Mouse (Mus musculus): ENCODE results near the gene Lin52.

Gene Lin52

DNA sequence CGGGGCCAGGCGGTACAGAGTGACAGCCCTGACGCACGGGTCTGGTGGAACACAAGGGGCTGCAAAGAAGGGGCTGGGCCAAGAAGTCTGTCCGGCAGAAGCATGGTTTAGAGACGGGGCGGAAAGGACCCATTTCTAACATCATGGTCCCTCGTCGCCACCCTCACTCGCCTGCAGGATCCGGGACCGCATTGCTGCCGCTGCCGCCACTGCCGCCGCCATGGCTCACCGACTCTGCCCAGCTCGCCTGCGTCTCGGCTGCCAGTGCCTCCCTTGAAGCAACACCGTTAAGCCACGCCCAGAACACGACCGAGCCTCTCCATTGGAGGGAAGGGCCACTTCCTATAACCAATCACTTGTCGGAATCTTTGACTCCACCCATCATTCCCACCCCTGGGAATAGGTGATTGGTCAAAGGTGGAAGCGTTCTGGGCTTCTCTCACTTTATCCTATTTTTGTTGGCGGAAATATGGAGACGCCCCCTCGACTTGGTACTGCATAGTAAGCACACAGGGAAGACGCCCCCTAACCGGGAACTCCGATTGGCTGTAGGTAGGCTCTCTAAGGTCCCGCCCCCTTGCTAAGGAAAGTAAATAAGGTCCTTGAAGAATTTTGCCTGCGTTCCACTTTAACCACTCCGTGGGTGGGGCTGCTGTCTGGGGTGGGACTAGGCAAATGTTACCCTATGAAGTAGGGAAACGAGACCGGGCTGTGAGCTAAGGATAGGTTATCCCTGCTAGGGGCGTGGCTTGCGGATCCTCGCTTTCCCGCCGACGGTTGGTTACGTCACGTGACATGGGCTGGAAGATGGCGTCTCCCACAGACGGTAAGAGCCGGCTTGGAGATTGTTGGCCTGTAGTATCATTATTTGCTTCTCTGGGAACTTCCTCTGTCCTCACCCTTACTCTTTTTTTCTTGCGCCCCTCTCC is at the start of gene Lin52, which contains the start of gene Aldh6a1:
TSS of gene Lin52 (plus strand) at position 705 of the 929 bp plus-strand sequence.
TSS of gene Aldh6a1 (minus strand) at position 287 of the 929 bp plus-strand sequence.
- POLR2A ChIA-PET: interaction anchor here (0.6 to 4.0 kb wide), 108 partner anchors 8 to 1166 kb away, joined by 3 to 45 read pairs (median 4); partner anchors contain the start of genes Rnf113a2 (in 4 of the 4), Bbof1 (in 3 of the 4), Entpd5 (in 3 of the 4) and Zfp410 (in 3 of the 4)
- CTCF ChIA-PET: interaction anchor here in 3 of 4 experiments (0.5 to 2.0 kb wide), 8 partner anchors 16 to 1467 kb away, joined by 3 to 15 read pairs (median 4); partner anchors contain the start of genes Isca2 (in 1 of the 3) and Npc2 (in 1 of the 3)

DNA sequence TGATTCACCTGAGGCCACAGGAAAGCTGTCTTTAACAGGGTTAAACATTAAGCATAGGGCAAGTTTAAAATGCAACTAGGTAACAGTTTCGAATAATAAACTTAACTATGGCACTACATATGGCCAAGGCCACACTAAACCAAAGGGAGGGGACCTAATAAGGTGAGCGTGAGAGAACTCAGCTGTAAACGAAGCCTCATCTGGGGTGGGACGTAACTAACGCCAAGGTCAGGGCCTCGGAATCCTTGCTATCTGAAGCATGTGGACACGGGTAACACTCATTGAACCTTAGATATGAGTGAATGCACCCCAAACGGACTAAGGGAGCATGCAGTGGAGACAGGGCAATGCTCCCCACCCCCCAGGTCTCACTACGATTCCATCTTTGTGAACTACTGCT is 48.3 kb upstream of the Lin52 start:
- POLR2A ChIA-PET: interaction anchor here in 1 of 4 experiments (0.5 kb wide), 1 partner anchor 12 kb away, joined by 4 read pairs; no protein-coding TSS in a partner anchor
- CTCF ChIA-PET: interaction anchor here in 1 of 4 experiments (0.6 kb wide), 1 partner anchor 901 kb away, joined by 4 read pairs; no protein-coding TSS in a partner anchor

DNA sequence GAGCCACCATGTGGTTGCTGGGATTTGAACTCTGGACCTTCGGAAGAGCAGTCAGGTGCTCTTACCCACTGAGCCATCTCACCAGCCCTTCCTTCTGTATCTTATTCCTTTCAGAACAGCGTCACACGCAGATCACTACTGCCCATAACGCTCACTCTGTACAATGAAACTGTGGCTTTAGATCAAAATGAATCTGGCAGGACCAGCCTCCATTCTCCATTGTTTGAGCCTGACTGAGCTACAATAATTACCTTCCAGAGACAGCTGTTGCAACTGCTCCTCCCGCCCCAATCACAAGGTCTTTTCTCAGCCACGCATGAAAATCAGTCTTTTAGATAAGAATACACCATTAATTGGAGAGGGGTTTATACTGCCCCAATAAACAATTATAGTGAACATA is 46.7 kb upstream of the Lin52 start:
- ChIA-PET CTCF (interaction anchor here in 3 of 4 experiments (0.6 to 0.7 kb wide), 3 partner anchors 104 to 158 kb away, joined by 3 to 6 read pairs (median 5); no protein-coding TSS in a partner anchor), POLR2A (interaction anchor here in 3 of 4 experiments (0.5 to 1.7 kb wide), 5 partner anchors 8 to 110 kb away, joined by 3 to 7 read pairs (median 5); partner anchors contain the start of genes Aldh6a1 (in 1 of the 3), Lin52 (in 1 of the 3) and Zfp410 (in 1 of the 3))

DNA sequence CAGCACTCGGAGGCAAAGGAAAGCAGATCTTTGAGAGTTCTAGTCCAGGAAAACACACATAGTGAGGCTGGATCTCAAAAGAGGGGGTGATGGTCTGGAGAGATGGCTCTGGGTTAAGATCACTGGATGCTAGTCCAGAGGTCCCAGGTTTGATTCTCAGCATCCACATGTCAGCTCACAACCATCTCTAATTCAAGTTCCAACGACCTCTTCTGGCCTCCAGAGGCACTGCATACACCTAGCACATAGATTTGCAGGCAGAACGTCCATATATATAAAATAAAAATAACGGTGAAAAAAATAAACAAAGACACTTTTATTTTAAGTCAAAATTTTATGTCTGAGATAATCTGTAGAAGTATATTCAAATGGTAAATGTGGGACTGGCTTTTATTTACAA is 44.0 kb upstream of the Lin52 start:
- CTCF ChIA-PET: interaction anchor here in 2 of 4 experiments (0.6 to 1.2 kb wide), 5 partner anchors 10 to 233 kb away, joined by 3 read pairs; partner anchors contain the start of genes Aldh6a1 (in 1 of the 2), Lin52 (in 1 of the 2), Rnf113a2 (in 1 of the 2) and Vrtn (in 1 of the 2)
- POLR2A ChIA-PET: interaction anchor here in 2 of 4 experiments (1.2 to 1.7 kb wide), 2 partner anchors 9 to 90 kb away, joined by 3 to 6 read pairs; partner anchors contain the start of genes Rnf113a2 (in 1 of the 2) and Zfp410 (in 1 of the 2)

DNA sequence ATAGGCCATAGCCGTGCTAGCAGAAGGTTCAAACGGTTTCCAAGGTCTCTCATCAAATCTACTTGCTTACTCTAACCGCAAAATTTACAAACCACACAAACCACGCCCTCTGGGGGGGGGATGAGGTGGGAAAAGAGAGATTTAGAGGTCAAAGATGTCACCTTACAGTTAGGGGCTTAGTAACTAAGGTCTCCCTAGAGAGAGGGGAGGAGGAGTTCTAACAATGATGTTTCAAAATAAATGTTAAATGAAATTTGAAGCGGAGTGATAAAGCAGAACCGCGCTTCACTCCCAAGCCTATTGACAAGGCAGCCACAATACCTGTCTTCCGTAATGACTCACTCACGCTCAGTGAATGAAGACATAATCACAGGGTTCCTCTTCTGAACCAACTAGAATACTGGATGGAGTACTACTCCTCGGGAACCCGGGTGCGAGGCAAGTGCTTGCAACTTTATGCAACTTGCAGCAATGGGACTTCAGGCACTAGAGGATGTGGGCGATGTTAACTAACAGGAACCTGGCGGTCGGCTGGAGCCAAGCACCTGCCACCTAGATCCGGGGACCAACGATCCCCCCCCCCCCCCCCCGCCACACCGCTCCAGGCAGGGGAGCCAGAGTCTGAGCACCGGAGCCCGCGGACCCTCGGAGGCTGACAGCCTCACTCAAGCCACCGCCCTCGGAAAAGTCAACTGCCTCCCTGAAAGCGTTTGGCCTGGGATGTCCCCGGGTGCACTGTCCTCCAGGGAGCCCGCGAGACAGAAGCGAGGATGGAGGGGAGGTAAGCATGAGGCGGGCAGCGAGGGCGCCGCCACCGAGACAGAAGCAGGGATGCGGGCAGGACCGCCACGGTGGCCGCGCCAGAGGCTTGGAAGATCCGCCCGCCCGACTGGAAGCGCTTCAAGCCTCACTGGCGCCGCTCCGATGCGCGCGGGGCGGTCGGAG is 43.1 kb upstream of the Lin52 start:
- ChIA-PET CTCF (interaction anchor here in 1 of 4 experiments (1.0 to 1.2 kb wide), 2 partner anchors 9 to 154 kb away, joined by 3 read pairs; partner anchors contain the start of gene Rnf113a2), POLR2A (interaction anchor here in 3 of 4 experiments (0.7 to 2.2 kb wide), 18 partner anchors 9 to 363 kb away, joined by 3 to 17 read pairs (median 4); partner anchors contain the start of genes Aldh6a1 (in 3 of the 3), Lin52 (in 3 of the 3), Rnf113a2 (in 3 of the 3) and Abcd4 (in 1 of the 3))

DNA sequence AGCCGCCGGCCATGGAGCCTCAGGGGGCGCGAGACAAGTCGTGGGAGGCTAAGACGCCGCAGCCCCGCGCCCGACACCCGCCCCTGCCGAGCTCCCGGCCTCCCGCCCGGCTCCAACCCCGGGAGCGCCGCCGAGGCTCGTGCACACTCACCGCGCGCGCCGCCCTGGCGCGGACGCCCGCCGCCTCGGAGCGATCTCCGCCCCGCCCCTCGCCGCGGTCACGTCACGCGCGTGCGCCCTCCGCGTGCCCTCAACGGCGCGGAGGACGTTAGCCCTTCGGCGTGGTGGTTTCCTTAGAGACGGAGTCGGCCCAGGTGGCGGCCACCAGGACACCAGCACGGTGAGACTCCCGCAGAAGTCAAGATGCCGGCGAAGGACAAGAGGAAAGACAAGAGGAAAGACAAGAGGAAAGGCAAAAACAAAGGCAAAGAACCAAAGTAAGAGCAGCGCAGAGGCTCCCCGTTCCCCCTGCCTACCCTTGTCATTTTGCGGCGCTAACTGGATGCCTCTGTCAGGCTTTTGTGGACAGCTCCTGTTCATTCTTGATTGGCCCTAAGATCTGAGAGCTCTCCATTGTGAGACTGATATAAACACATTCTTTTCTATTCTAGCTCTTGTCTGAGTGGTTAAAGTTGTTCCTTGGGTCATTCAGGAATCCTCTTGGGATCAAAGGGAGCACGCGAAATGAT is 42.3 kb upstream of the Lin52 start, which contains the start of the genes Entpd5 and Bbof1:
TSS of gene Entpd5 (minus strand) at position 211 of the 689 bp plus-strand sequence.
TSS of gene Bbof1 (plus strand) at position 253 of the 689 bp plus-strand sequence.
- CTCF ChIA-PET: interaction anchor here in 1 of 4 experiments (1.0 kb wide), 1 partner anchor 154 kb away, joined by 3 read pairs; no protein-coding TSS in a partner anchor
- POLR2A ChIA-PET: interaction anchor here (0.6 to 2.2 kb wide), 25 partner anchors 8 to 363 kb away, joined by 3 to 17 read pairs (median 4); partner anchors contain the start of genes Rnf113a2 (in 4 of the 4), Aldh6a1 (in 3 of the 4), Lin52 (in 3 of the 4) and Abcd4 (in 1 of the 4)

DNA sequence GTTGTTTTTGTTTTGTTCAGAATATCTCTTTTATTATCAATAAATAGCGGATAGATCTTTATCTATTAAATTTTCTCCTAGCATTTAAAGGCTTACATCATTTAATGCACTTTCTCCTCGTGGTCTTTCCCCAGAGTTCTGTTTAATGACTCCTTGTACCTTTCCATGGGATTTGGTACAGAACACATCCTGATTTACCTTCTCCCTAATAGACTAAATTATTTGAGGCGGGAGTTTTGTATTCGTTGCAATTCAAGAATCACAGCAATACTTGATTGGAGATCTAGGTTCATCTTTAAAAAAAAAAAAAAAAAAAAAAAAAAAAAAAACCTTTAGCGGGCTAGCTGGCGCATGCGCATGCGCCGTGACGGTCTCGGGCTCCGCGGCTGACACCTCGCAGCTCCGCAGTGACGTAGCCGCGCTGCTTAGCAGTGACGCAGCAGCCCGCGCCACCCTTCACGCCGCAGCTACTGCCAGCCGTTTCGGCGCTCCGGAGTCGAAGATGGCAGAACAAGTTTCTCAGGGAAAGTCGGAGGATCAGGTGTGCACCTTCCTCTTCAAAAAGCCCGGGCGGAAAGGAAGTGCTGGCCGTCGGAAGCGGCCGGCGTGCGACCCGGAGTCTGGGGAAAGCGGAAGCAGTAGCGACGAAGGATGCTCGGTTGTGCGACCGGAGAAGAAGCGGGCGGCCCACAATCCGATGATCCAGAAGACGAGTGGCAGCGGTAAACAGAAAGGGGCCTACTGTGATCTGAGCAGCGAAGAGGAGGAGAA is 34.2 kb upstream of the Lin52 start, which contains the start of gene Rnf113a2:
TSS of gene Rnf113a2 (plus strand) at position 363 of the 771 bp plus-strand sequence.
- POLR2A ChIA-PET: interaction anchor here (0.6 to 4.7 kb wide), 40 partner anchors 8 to 1889 kb away, joined by 3 to 32 read pairs (median 3); partner anchors contain the start of genes Aldh6a1 (in 4 of the 4), Bbof1 (in 4 of the 4), Entpd5 (in 4 of the 4) and Lin52 (in 4 of the 4)
- CTCF ChIA-PET: interaction anchor here (0.5 to 1.0 kb wide), 6 partner anchors 10 to 402 kb away, joined by 3 to 11 read pairs (median 3); no protein-coding TSS in a partner anchor

DNA sequence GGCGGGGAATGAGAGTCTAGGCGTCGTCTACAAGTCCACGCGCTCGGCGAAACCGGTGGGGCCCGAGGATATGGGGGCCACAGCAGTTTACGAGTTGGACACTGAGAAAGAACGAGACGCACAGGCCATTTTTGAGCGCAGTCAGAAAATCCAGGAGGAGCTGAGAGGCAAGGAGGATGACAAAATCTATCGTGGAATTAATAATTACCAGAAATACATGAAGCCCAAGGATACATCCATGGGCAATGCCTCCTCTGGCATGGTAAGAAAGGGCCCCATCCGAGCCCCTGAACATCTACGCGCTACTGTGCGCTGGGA is 33.7 kb upstream of the Lin52 start:
- CTCF ChIA-PET: interaction anchor here (0.6 to 1.0 kb wide), 5 partner anchors 10 to 402 kb away, joined by 3 to 11 read pairs (median 3); no protein-coding TSS in a partner anchor

DNA sequence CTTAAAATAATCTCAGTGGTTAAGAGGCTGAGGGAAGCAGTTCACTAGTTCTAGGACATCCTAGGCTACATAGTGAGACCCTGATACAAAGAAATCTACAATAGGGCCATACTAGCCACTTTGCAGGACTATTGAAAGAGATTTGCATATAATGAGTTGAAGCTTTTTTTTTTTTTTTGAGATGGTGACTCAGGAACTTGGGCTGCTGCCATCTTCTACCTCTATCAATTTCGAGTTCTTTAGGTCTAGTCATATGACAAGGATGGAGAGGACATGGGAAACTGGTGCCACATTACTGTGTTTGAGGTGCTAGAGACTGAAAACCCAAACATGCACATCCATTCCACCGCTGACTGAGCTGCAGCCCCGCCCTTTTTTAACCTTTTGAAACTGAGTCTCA is 27.2 kb upstream of the Lin52 start:
- POLR2A ChIA-PET: interaction anchor here in 2 of 4 experiments (1.1 to 2.1 kb wide), 2 partner anchors 18 to 27 kb away, joined by 5 to 8 read pairs; partner anchors contain the start of genes Aldh6a1 (in 1 of the 2) and Lin52 (in 1 of the 2)
- CTCF ChIA-PET: interaction anchor here in 2 of 4 experiments (0.6 to 0.7 kb wide), 3 partner anchors 12 to 1659 kb away, joined by 3 to 6 read pairs (median 5); no protein-coding TSS in a partner anchor

More for the DNA sequence above, 33.7 kb upstream of the Lin52 start:
- POLR2A ChIA-PET: interaction anchor here (0.6 to 4.7 kb wide), 30 partner anchors 8 to 1888 kb away, joined by 3 to 32 read pairs (median 4); partner anchors contain the start of genes Aldh6a1 (in 4 of the 4), Lin52 (in 4 of the 4), Bbof1 (in 3 of the 4) and Entpd5 (in 3 of the 4)

DNA sequence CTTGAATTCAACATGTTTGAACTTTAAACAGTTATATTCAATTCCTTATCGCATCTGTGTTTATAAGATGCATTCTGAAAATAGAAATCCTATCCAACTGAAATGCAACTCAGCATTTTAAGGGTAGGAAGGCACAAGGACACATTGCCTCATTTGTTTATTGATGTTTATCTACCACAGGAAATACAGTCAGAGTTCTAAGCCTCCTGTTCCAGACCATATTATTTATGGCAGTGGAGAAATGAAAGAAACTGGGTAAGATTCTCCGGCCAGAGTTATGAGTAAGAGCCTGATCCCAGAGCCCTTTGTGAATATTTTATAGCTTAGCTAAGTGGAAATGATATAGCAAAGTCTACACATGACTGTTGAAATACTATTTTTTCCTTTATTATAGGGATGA is 21.4 kb upstream of the Lin52 start:
- POLR2A ChIA-PET: interaction anchor here in 3 of 4 experiments (0.5 to 1.0 kb wide), 3 partner anchors 13 to 104 kb away, joined by 3 to 4 read pairs (median 3); partner anchors contain the start of genes Aldh6a1 (in 1 of the 3), Lin52 (in 1 of the 3) and Rnf113a2 (in 1 of the 3)
- CTCF ChIA-PET: no interaction called here

DNA sequence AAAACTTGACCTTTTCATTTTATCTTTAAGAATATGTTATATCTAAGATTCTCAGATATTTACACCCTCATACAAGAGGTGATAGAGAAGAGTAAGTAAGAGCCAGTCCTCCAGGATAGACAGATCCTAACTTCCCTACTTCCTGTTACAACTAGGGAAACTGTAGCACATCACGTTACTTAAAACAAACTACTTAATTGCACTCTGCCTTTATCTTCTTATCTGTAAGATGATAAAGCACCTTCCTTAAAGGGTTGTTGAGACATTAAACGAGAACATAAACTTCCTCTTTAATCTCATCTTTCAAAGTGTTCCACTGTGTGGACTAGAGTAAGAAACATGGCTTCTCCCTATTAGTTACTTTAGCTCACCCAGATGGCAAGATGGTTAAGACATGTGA is 12.5 kb upstream of the Lin52 start:
- ChIA-PET CTCF (no interaction called here), POLR2A (interaction anchor here in 1 of 4 experiments (5.0 kb wide), 1 partner anchor 12 kb away, joined by 22 read pairs; the partner anchor contains the start of genes Aldh6a1 and Lin52)

DNA sequence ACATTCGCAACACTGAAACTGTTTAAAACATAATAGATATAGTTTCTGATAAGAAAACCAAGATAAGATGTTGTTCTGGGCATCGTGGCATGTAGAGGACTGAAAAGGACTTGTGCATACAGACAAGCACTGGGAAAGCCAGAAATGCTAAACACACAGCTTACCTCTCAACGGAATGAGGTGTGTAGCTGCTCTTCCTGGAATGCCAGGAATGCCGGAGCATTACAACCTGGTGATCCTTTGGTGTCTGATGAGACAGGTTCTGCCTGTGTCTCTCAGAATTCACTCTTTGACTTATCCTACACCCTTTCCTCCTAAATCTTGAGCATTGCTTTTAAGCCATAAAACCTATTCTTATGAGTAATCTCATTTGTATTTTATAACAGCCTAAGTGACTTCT is 8.7 kb upstream of the Lin52 start:
- ChIA-PET CTCF (interaction anchor here in 1 of 4 experiments (0.6 kb wide), 1 partner anchor 713 kb away, joined by 3 read pairs; no protein-coding TSS in a partner anchor), POLR2A (interaction anchor here in 2 of 4 experiments (0.6 to 5.2 kb wide), 16 partner anchors 8 to 126 kb away, joined by 3 to 45 read pairs (median 4); partner anchors contain the start of genes Aldh6a1 (in 2 of the 2), Lin52 (in 2 of the 2), Bbof1 (in 1 of the 2) and Entpd5 (in 1 of the 2))

DNA sequence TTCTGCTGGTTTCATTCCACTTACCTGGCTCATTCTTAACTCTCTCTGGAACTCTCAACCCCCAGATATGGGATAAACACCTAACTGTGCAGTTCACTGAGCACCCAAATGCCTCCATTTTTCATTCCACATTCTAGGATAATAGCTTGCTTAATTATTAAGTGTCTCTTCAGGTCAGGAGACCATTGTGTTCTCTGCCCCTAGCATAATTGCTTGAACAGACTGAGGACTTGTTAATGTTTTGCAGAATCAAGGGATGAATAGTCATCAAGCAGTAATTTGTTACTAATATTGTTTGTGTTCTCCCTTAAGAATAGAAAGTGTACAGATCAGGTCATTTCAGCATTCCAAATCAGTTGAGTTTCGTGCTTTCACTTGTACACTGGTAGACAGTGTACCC is 3.8 kb upstream of the Lin52 start:
- CTCF ChIA-PET: no interaction called here
- POLR2A ChIA-PET: no interaction called here

DNA sequence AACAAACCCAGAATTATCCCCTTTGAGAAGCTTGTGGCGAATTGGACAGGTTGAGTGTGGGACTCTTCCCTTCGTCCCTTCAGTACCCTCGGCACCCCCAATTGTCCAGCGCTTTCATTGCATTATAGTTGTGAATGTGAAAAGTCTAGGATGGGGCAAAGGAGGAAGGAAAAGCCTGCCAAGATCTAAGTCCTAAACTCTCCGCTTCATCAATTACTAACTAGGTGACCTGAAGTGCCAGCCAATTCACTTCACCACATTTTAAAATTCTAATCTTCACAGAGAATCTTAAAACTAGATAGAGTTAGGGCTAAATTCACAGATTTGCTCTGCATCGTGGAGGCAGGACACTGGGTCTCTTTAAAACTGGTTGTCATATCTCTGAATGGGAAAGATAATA is 3.0 kb upstream of the Lin52 start:
- ChIA-PET POLR2A (interaction anchor here in 1 of 4 experiments (0.5 kb wide), 1 partner anchor 14 kb away, joined by 3 read pairs; no protein-coding TSS in a partner anchor), CTCF (no interaction called here)

DNA sequence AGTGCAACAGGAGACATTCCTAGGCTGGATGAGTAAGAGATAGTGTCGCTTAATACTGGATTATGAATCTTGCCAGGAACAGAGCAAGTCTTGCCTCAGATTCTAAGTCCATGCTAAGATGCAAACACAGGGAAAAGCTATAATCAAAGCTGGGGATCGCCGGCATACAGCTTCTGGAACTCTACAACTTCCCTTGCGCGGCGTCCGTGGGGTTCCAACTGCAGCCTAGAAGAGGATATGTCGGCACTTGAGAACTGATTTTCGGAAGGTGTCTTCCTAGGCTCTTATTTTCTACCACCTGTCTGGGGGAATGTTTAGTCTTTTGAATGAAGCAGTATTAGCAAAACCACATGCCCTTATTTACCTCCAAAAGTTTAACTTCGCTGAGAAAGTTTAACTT is 1.3 kb upstream of the Lin52 start:
- POLR2A ChIA-PET: interaction anchor here (0.6 to 4.0 kb wide), 35 partner anchors 8 to 1167 kb away, joined by 3 to 45 read pairs (median 10); partner anchors contain the start of genes Rnf113a2 (in 3 of the 4), Zfp410 (in 3 of the 4), Bbof1 (in 2 of the 4) and Entpd5 (in 2 of the 4)
- CTCF ChIA-PET: interaction anchor here in 1 of 4 experiments (0.6 to 2.0 kb wide), 2 partner anchors 29 to 140 kb away, joined by 5 to 7 read pairs; no protein-coding TSS in a partner anchor

All from embryonic stem cell, embryonic (primary cell).